Mouse (Mus musculus) heart, embryonic 12.5 days (tissue): ENCODE measurements around the gene Gpx4. TPM values are rescaled to one million over a fixed set of nuclear protein-coding genes. Genes with fewer than 3 reads are reported as not detected.

Source experiments
- ATAC-seq: fragments of 200-750 bp; cut with Nextera tagmentation; 2 replicates; pipeline ENCODE4 v1.8.0; 2017; ENCODE audit warnings: moderate TSS enrichment, moderate library complexity; ENCODE audit not compliant: insufficient number of reproducible peaks, low FRiP score
- H3K27ac ChIP-seq: fragments of 300-500 bp; sonication (generic); 2 replicates; pipeline ENCODE4 v1.5.1; 2016; ENCODE audit warnings: mild to moderate bottlenecking, moderate library complexity; ENCODE audit not compliant: poor library complexity, severe bottlenecking
- H3K27me3 ChIP-seq: fragments of 300-500 bp; sonication (generic); replicated peaks from 2 replicates; pipeline ENCODE4 v1.6.1; 2016; ENCODE audit warnings: mild to moderate bottlenecking, moderate library complexity
- H3K36me3 ChIP-seq: fragments of 300-500 bp; sonication (generic); 2 replicates; pipeline ENCODE4 v1.6.1; 2016; ENCODE audit warnings: mild to moderate bottlenecking, moderate library complexity
- H3K4me1 ChIP-seq: fragments of 300-500 bp; sonication (generic); replicated peaks from 2 replicates; pipeline ENCODE4 v1.6.1; 2016; ENCODE audit warnings: mild to moderate bottlenecking
- H3K4me2 ChIP-seq: fragments of 300-500 bp; sonication (generic); 2 replicates; pipeline ENCODE4 v1.6.1; 2016; ENCODE audit warnings: mild to moderate bottlenecking, moderate library complexity
- H3K4me3 ChIP-seq: fragments of 300-500 bp; sonication (generic); 2 replicates; pipeline ENCODE4 v1.5.1; 2016; ENCODE audit warnings: mild to moderate bottlenecking
- H3K9ac ChIP-seq: fragments of 300-500 bp; sonication (generic); 2 replicates; pipeline ENCODE4 v1.6.1; 2016; ENCODE audit warnings: mild to moderate bottlenecking, moderate library complexity
- H3K9me3 ChIP-seq: fragments of 300-500 bp; sonication (generic); replicated peaks from 2 replicates; pipeline ENCODE4 v1.6.1; 2016; ENCODE audit warnings: mild to moderate bottlenecking, moderate library complexity
- WGBS: fragments of 180-500 bp; shearing (Covaris S2); methylation state at CpG from one replicate; pipeline ENCODE4 v1.1.7; 2016; 5-methylcytosine and 5-hydroxymethylcytosine counted together
- polyA plus RNA-seq: library from polyadenylated mRNA; unstranded; fragments of >200 nt; fragmentation: Nextera tagmentation; extraction: Ambion mirVana; gene quantifications from 2 replicates; pipeline ENCODE4 v1.2.1, GENCODE M21; 2016

Gpx4 gene
- polyA plus RNA-seq, 1 experiment from 2014 or later = 717 TPM

- 0 out of 2 replicates have a peak, but pooled peaks cover 3% of the 10 kb centered on the region for H3K9me3 ChIP-seq
- no peak within 1 kb of the TSS; the same call in 1 of the 2 replicates for H3K9ac ChIP-seq
- H3K4me2 ChIP-seq = peak within 1 kb of the TSS; percentile 25; the same call in 1 of the 2 replicates
- H3K27ac ChIP-seq = no peak within 1 kb of the TSS
- 56% methylated on average over 11 of the region's 11 CpGs for WGBS
- H3K4me3 ChIP-seq = no peak within 1 kb of the TSS
- peaks cover 50% of the 10 kb centered on the region for H3K27me3 ChIP-seq
- ATAC-seq = no peak
- peaks cover 29% of the 10 kb centered on the region for H3K4me1 ChIP-seq
- H3K36me3 ChIP-seq = peaks cover 9% of the 10 kb centered on the region; the same call in 1 of the 2 replicates
Measured at GRCm38 (mm10) chr10:80016511-80016910, 30.5 kb upstream of the Gpx4 start, which contains the start of gene Arhgap45. Gene Arhgap45 (plus strand): TSS chr10:80016653.

- H3K36me3 ChIP-seq = peaks cover 6% of the 10 kb centered on the region; the same call in 1 of the 2 replicates
- ATAC-seq = no peak
- H3K4me3 ChIP-seq = no peak overlapping the region
- peak overlapping the region; percentile 25; the same call in 1 of the 2 replicates for H3K4me2 ChIP-seq
- H3K27me3 ChIP-seq = peaks cover 46% of the 10 kb centered on the region
- H3K4me1 ChIP-seq = peaks cover 29% of the 10 kb centered on the region
- WGBS = 89% methylated on average over 10 of the region's 10 CpGs
- H3K9me3 ChIP-seq = no peaks in the 10 kb centered on the region
- no peak overlapping the region for H3K27ac ChIP-seq
- H3K9ac ChIP-seq = no peak overlapping the region
Measured at GRCm38 (mm10) chr10:80016931-80017330, 30.0 kb upstream of the Gpx4 start.

- H3K9me3 ChIP-seq = no peaks in the 10 kb centered on the region
Measured at GRCm38 (mm10) chr10:80017361-80017760, 29.6 kb upstream of the Gpx4 start.

GRCm38 (mm10) chr10:80017771-80018170 lies 29.2 kb upstream of the Gpx4 start:
- 77% methylated on average over 14 of the region's 14 CpGs for WGBS
- no peak for ATAC-seq
- no peak overlapping the region for H3K4me3 ChIP-seq
- peaks cover 10% of the 10 kb centered on the region; the same call in 1 of the 2 replicates for H3K36me3 ChIP-seq
- peaks cover 39% of the 10 kb centered on the region for H3K27me3 ChIP-seq
- peak overlapping the region; percentile 23; the same call in 1 of the 2 replicates for H3K4me2 ChIP-seq
- no peak overlapping the region for H3K27ac ChIP-seq
- H3K9me3 ChIP-seq = no peaks in the 10 kb centered on the region
- H3K4me1 ChIP-seq = peaks cover 29% of the 10 kb centered on the region
- H3K9ac ChIP-seq = no peak overlapping the region

More at GRCm38 (mm10) chr10:80017361-80017760, 29.6 kb upstream of the Gpx4 start:
- Histone ChIP-seq H3K27me3 (peaks cover 42% of the 10 kb centered on the region), H3K36me3 (peaks cover 6% of the 10 kb centered on the region; the same call in 1 of the 2 replicates), H3K4me3 (no peak overlapping the region), H3K9ac (no peak overlapping the region), H3K4me1 (peaks cover 29% of the 10 kb centered on the region), H3K4me2 (peak overlapping the region; percentile 23; the same call in 1 of the 2 replicates), H3K27ac (no peak overlapping the region)
- no peak for ATAC-seq
- 71% methylated on average over 3 of the region's 3 CpGs for WGBS

GRCm38 (mm10) chr10:80018739-80019297 lies 28.1 kb upstream of the Gpx4 start:
- peak overlapping the region; percentile 62 for H3K4me2 ChIP-seq
- 1% methylated on average over 15 of the region's 15 CpGs for WGBS
- peaks cover 10% of the 10 kb centered on the region; the same call in 1 of the 2 replicates for H3K36me3 ChIP-seq
- H3K4me1 ChIP-seq = peaks cover 29% of the 10 kb centered on the region
- peak overlapping the region; percentile 41 for H3K27ac ChIP-seq
- H3K27me3 ChIP-seq = peaks cover 28% of the 10 kb centered on the region
- H3K4me3 ChIP-seq = peak overlapping the region; percentile 30
- H3K9me3 ChIP-seq = no peaks in the 10 kb centered on the region
- ATAC-seq = peak; percentile 69; the same call in 1 of the 2 replicates
- H3K9ac ChIP-seq = 0 out of 2 replicates have a peak overlapping the region, but pooled peaks have one; percentile 5

- Histone ChIP-seq H3K27me3 (peaks cover 20% of the 10 kb centered on the region), H3K36me3 (peaks cover 10% of the 10 kb centered on the region; the same call in 1 of the 2 replicates), H3K4me1 (peaks cover 29% of the 10 kb centered on the region), H3K4me3 (peak overlapping the region; percentile 30), H3K27ac (peak overlapping the region; percentile 41), H3K9ac (peak overlapping the region; percentile 53), H3K9me3 (no peaks in the 10 kb centered on the region), H3K4me2 (peak overlapping the region; percentile 62)
- WGBS = 8% methylated on average over 20 of the region's 20 CpGs
- peak; percentile 70 for ATAC-seq
Measured at GRCm38 (mm10) chr10:80019471-80020131, 27.4 kb upstream of the Gpx4 start.

GRCm38 (mm10) chr10:80020191-80020590 lies 26.8 kb upstream of the Gpx4 start:
- Histone ChIP-seq H3K36me3 (peaks cover 13% of the 10 kb centered on the region; the same call in 1 of the 2 replicates), H3K27me3 (peaks cover 14% of the 10 kb centered on the region), H3K9me3 (no peaks in the 10 kb centered on the region), H3K4me2 (peak overlapping the region; percentile 62), H3K4me3 (peak overlapping the region; percentile 30), H3K9ac (peak overlapping the region; percentile 53; the same call in 1 of the 2 replicates), H3K4me1 (peaks cover 29% of the 10 kb centered on the region), H3K27ac (0 out of 2 replicates have a peak overlapping the region, but pooled peaks have one; percentile 41)
- ATAC-seq = no peak
- 32% methylated on average over 11 of the region's 11 CpGs for WGBS

- peaks cover 28% of the 10 kb centered on the region for H3K4me1 ChIP-seq
- ATAC-seq = no peak
- H3K9me3 ChIP-seq = no peaks in the 10 kb centered on the region
- H3K27ac ChIP-seq = no peak overlapping the region
- peak overlapping the region; percentile 62 for H3K4me2 ChIP-seq
- WGBS = 80% methylated on average over 18 of the region's 18 CpGs
- H3K9ac ChIP-seq = 0 out of 2 replicates have a peak overlapping the region, but pooled peaks have one; percentile 53
- H3K36me3 ChIP-seq = peaks cover 13% of the 10 kb centered on the region; the same call in 1 of the 2 replicates
- H3K4me3 ChIP-seq = peak overlapping the region; percentile 30; the same call in 1 of the 2 replicates
- peaks cover 9% of the 10 kb centered on the region for H3K27me3 ChIP-seq
Measured at GRCm38 (mm10) chr10:80020603-80021319, 26.2 kb upstream of the Gpx4 start.

GRCm38 (mm10) chr10:80021320-80021641 lies 25.7 kb upstream of the Gpx4 start:
- no peaks in the 10 kb centered on the region for H3K9me3 ChIP-seq
- no peak overlapping the region for H3K9ac ChIP-seq
- H3K4me2 ChIP-seq = no peak overlapping the region
- no peak for ATAC-seq
- 89% methylated on average over 13 of the region's 13 CpGs for WGBS
- H3K27me3 ChIP-seq = peaks cover 6% of the 10 kb centered on the region; the same call in 1 of the 2 replicates
- H3K27ac ChIP-seq = no peak overlapping the region
- H3K4me1 ChIP-seq = peaks cover 24% of the 10 kb centered on the region
- no peak overlapping the region for H3K4me3 ChIP-seq
- peaks cover 13% of the 10 kb centered on the region; the same call in 1 of the 2 replicates for H3K36me3 ChIP-seq

- Histone ChIP-seq H3K4me3 (no peak overlapping the region), H3K4me2 (no peak overlapping the region), H3K27me3 (peaks cover 6% of the 10 kb centered on the region; the same call in 1 of the 2 replicates), H3K36me3 (peaks cover 17% of the 10 kb centered on the region; the same call in 1 of the 2 replicates), H3K9me3 (no peaks in the 10 kb centered on the region), H3K9ac (no peak overlapping the region), H3K4me1 (peaks cover 21% of the 10 kb centered on the region), H3K27ac (no peak overlapping the region)
- 91% methylated on average over 12 of the region's 12 CpGs for WGBS
- ATAC-seq = no peak
Measured at GRCm38 (mm10) chr10:80022164-80022563, 24.8 kb upstream of the Gpx4 start.
